In genomic region chr3:105824103-105824502, GRCm38 (mm10) we compare ENCODE assay signal across 21 mouse cellular contexts. TPM values are rescaled to one million over a fixed set of nuclear protein-coding genes. Genes with fewer than 3 reads are reported as not detected.
DNase-seq lines count a peak whose midpoint lies in the region; ATAC-seq and TF ChIP-seq lines count a peak whose summit lies in the region.
"Had no signal": no experiment of that assay in that cellular context is flagged by ENCODE, and none has a peak within 500 bp of the region (broad histone marks: within the 10 kb centered on the region; RNA-seq: fewer than 3 reads in every experiment).

No protein-coding gene starts in this region.

- no peak for TF ChIP-seq CTCF in heart, adult 2 months (IDR thresholded peaks at IDR 0.05)
- no peak for TF ChIP-seq CTCF in G1E (IDR thresholded peaks at IDR 0.05; ENCODE audit: low read depth, low read length)

- no peak for ATAC-seq in heart, embryonic 11.5 days (replicated peaks; ENCODE audit: insufficient number of reproducible peaks, low FRiP score, low TSS enrichment)
- ATAC-seq in G1E (ENCODE audit: extremely low read depth, insufficient number of reproducible peaks, low FRiP score, poor library complexity, severe bottlenecking): 0 out of 2 replicates have a peak, but pooled peaks have one; percentile 22
- peak; percentile 22; the same call in 1 of the 2 replicates for ATAC-seq in megakaryocyte progenitor cell, adult 5-6 weeks (replicated peaks; ENCODE audit: poor library complexity)
- ATAC-seq in CD4-positive, CD25-positive, alpha-beta regulatory T cell, adult 4 months: no peak
- ATAC-seq: activated CD4-positive, CD25-positive, alpha-beta regulatory T cell, adult 4 months; forebrain, embryonic 13.5 days; Patski had no signal

- TF ChIP-seq EP300 in heart, adult 2 months (IDR thresholded peaks at IDR 0.05; ENCODE audit: insufficient read depth, low read depth, low read length): peak; percentile 73; the same call in 1 of the 2 replicates

- intact Hi-C loops in heart, adult 2 months (cut with DNase I): no loop called here

- peaks cover 10% of the 10 kb centered on the region for H3K36me3 ChIP-seq in heart, adult 2 months (ENCODE audit: control insufficient read depth, insufficient read depth, low read length)
- H3K36me3 ChIP-seq in heart, embryonic 11.5 days (ENCODE audit: control insufficient read depth, insufficient read depth, low read length): no peaks in the 10 kb centered on the region
- H3K36me3 ChIP-seq in G1E (replicated peaks): no peaks in the 10 kb centered on the region
- H3K36me3 ChIP-seq: heart, embryonic 13.5 days; hindbrain, embryonic 12.5 days; liver, embryonic 13.5 days had no signal

- WGBS in heart, adult 2 months: 49% methylated on average over 5 of the region's 5 CpGs
- WGBS in heart, embryonic 11.5 days (ENCODE audit: insufficient replicate concordance): 18% methylated on average over 5 of the region's 5 CpGs

- H3K9me3 ChIP-seq in heart, embryonic 11.5 days (replicated peaks; ENCODE audit: control insufficient read depth, low read length): no peaks in the 10 kb centered on the region
- no peaks in the 10 kb centered on the region for H3K9me3 ChIP-seq in G1E (replicated peaks)
- H3K9me3 ChIP-seq: forebrain, embryonic 13.5 days; heart, embryonic 13.5 days; hindbrain, embryonic 12.5 days; liver, embryonic 13.5 days had no signal

- peak; percentile 50 to 54 for DNase-seq in heart, adult 2 months
- DNase-seq in G1E (ENCODE audit: low spot score): peak; percentile 31
- peak; percentile 40 for DNase-seq in embryo, embryonic 10.5 days (ENCODE audit: low spot score)
- no peak for DNase-seq in testis, postnatal 14 days (ENCODE audit: low spot score)
- DNase-seq: adrenal gland, postnatal 36 days; cerebellum, adult 8-10 months; kidney, postnatal 10 days; liver, embryonic 13.5 days; midbrain, embryonic 14.5 days; thymus, postnatal 14 days had no signal

- H3K4me2 ChIP-seq in heart, embryonic 11.5 days: no peak overlapping the region; the same call in 1 of the 2 replicates
- H3K4me2 ChIP-seq: forebrain, embryonic 13.5 days; heart, embryonic 13.5 days; hindbrain, embryonic 12.5 days; liver, embryonic 13.5 days had no signal

- H3K27ac ChIP-seq in heart, adult 2 months: peak overlapping the region; percentile 90
- no peak overlapping the region for H3K27ac ChIP-seq in heart, embryonic 11.5 days (ENCODE audit: low read depth, low read length)
- H3K27ac ChIP-seq: forebrain, embryonic 13.5 days; heart, embryonic 13.5 days; hindbrain, embryonic 12.5 days; liver, embryonic 13.5 days had no signal

- H3K79me2 ChIP-seq in heart, adult 2 months (replicated peaks; ENCODE audit: control insufficient read depth, insufficient read depth, low read length): no peaks in the 10 kb centered on the region

- H3K9ac ChIP-seq in heart, adult 2 months (ENCODE audit: low read depth, low read length): no peak overlapping the region; the same call in 1 of the 2 replicates
- no peak overlapping the region for H3K9ac ChIP-seq in heart, embryonic 11.5 days (ENCODE audit: low read depth, low read length)
- H3K9ac ChIP-seq: forebrain, embryonic 13.5 days; heart, embryonic 13.5 days; hindbrain, embryonic 12.5 days; liver, embryonic 13.5 days had no signal

- H3K27me3 ChIP-seq in heart, adult 2 months (ENCODE audit: control insufficient read depth, insufficient read depth, low read length): no peaks in the 10 kb centered on the region
- peaks cover 34% of the 10 kb centered on the region for H3K27me3 ChIP-seq in heart, embryonic 11.5 days (ENCODE audit: control insufficient read depth, insufficient read depth, low read length)
- H3K27me3 ChIP-seq in G1E (ENCODE audit: insufficient read depth, low read length): no peaks in the 10 kb centered on the region
- H3K27me3 ChIP-seq: forebrain, embryonic 13.5 days; hindbrain, embryonic 12.5 days; liver, embryonic 13.5 days had no signal

- no peak for TF ChIP-seq POLR2A in heart, adult 2 months (IDR thresholded peaks at IDR 0.05; ENCODE audit: insufficient read depth, low read depth, low read length)

- H3K4me1 ChIP-seq in heart, adult 2 months (ENCODE audit: control insufficient read depth, insufficient read depth, low read length): peaks cover 20% of the 10 kb centered on the region
- H3K4me1 ChIP-seq in heart, embryonic 11.5 days (ENCODE audit: control insufficient read depth, insufficient read depth, low read length): peaks cover 18% of the 10 kb centered on the region
- peaks cover 29% of the 10 kb centered on the region for H3K4me1 ChIP-seq in G1E (ENCODE audit: insufficient read depth, low read depth, low read length)
- H3K4me1 ChIP-seq: forebrain, embryonic 13.5 days; hindbrain, embryonic 12.5 days had no signal

- no peak overlapping the region for H3K4me3 ChIP-seq in heart, adult 2 months
- no peak overlapping the region for H3K4me3 ChIP-seq in heart, embryonic 11.5 days (ENCODE audit: low read depth, low read length)
- H3K4me3 ChIP-seq in G1E (ENCODE audit: low read depth, low read length): no peak overlapping the region; the same call in 1 of the 2 replicates
- H3K4me3 ChIP-seq: forebrain, embryonic 13.5 days; heart, embryonic 13.5 days; hindbrain, embryonic 12.5 days; liver, embryonic 13.5 days had no signal

RNA-seq across cellular contexts. Expression of gene Rap1a, which starts 23.0 kb away (rescaled TPM):
- 100 to 1,000 TPM; 101 to 113 TPM for total RNA-seq in heart, adult 2 months (2021)
- polyA plus RNA-seq in heart, adult 2 months (2012; rRNA removed): 12.8 and 34.5 TPM in 2 replicates
- polyA plus RNA-seq in heart, embryonic 11.5 days (2014; fragmentation: Nextera tagmentation; extraction: Ambion mirVana): 72.6 and 77.5 TPM in 2 replicates
- total RNA-seq in G1E (2014; fragmentation: Nextera tagmentation) (97.7 and 124 TPM in 2 replicates), G1E (2017) (105 and 121 TPM in 2 replicates)
- polyA plus RNA-seq in G1E (2012): 11.5 and 17.7 TPM in 2 replicates
- 151 and 181 TPM in 2 replicates for total RNA-seq in megakaryocyte progenitor cell, adult 5-6 weeks (2015)
- 128 and 136 TPM in 2 replicates for total RNA-seq in megakaryocyte progenitor cell, adult 5-6 weeks (2017)
- 100 to 1,000 TPM; 120 to 139 TPM for polyA plus RNA-seq in CD4-positive, CD25-positive, alpha-beta regulatory T cell, adult 4 months (2017; shearing (Covaris generic))

RNA-seq across cellular contexts. Expression of gene Adora3, which starts 46.6 kb away (rescaled TPM):
- total RNA-seq in heart, adult 2 months (2021): not detected
- 0.37 and 0.94 TPM in 2 replicates for polyA plus RNA-seq in heart, adult 2 months (2012; rRNA removed)
- 0.10 TPM in 1 of 2 replicates, not detected in the other for polyA plus RNA-seq in heart, embryonic 11.5 days (2014; fragmentation: Nextera tagmentation; extraction: Ambion mirVana)
- 1.4 TPM in 1 of 2 replicates, not detected in the other for total RNA-seq in G1E (2014; fragmentation: Nextera tagmentation)
- total RNA-seq in G1E (2017): 17.4 and 19.3 TPM in 2 replicates
- not detected in 2 replicates for polyA plus RNA-seq in G1E (2012)
- total RNA-seq in megakaryocyte progenitor cell, adult 5-6 weeks (2015): 0.81 and 1.4 TPM in 2 replicates
- total RNA-seq in megakaryocyte progenitor cell, adult 5-6 weeks (2017): 0.20 TPM in 1 of 2 replicates, not detected in the other
- polyA plus RNA-seq in CD4-positive, CD25-positive, alpha-beta regulatory T cell, adult 4 months (2017; shearing (Covaris generic)): not detected
- polyA plus RNA-seq: hindbrain, embryonic 12.5 days; intestine, embryonic 14.5 days; midbrain, embryonic 14.5 days; Patski had no signal

RNA-seq across cellular contexts. Expression of gene Tmigd3, which starts 46.6 kb away (rescaled TPM):
- under 1 TPM in 1 of 2 experiments, not detected in 1; 0.31 TPM for total RNA-seq in heart, adult 2 months (2021)
- polyA plus RNA-seq in heart, adult 2 months (2012; rRNA removed): 0.35 TPM in 1 of 2 replicates, not detected in the other
- 0.33 and 0.46 TPM in 2 replicates for polyA plus RNA-seq in heart, embryonic 11.5 days (2014; fragmentation: Nextera tagmentation; extraction: Ambion mirVana)
- not detected in 2 replicates for total RNA-seq in G1E (2014; fragmentation: Nextera tagmentation)
- total RNA-seq in G1E (2017): 1.3 and 5.5 TPM in 2 replicates
- polyA plus RNA-seq in G1E (2012): 0.05 TPM in 1 of 2 replicates, not detected in the other
- total RNA-seq in megakaryocyte progenitor cell, adult 5-6 weeks (2015): 0.71 and 1.8 TPM in 2 replicates
- 0.33 and 2.2 TPM in 2 replicates for total RNA-seq in megakaryocyte progenitor cell, adult 5-6 weeks (2017)
- not detected for polyA plus RNA-seq in CD4-positive, CD25-positive, alpha-beta regulatory T cell, adult 4 months (2017; shearing (Covaris generic))
- total RNA-seq: left cerebral cortex, adult 8-10 months had no signal
- polyA plus RNA-seq: activated CD4-positive, CD25-positive, alpha-beta regulatory T cell, adult 4 months; forebrain, embryonic 13.5 days; hindbrain, embryonic 12.5 days; lung, embryonic 16.5 days; midbrain, embryonic 14.5 days; Patski had no signal

Comparison
In these comparisons a context has a peak if more than half of its experiments do, and no peak if none do; other contexts are left out.
1. ATAC-seq: peak in G1E (single experiment) and megakaryocyte progenitor cell, adult 5-6 weeks (single experiment); none in heart, embryonic 11.5 days (single experiment) and CD4-positive, CD25-positive, alpha-beta regulatory T cell, adult 4 months (single experiment).